Mouse (Mus musculus): ENCODE results near the gene Pde6b. TPM values are rescaled to one million over a fixed set of nuclear protein-coding genes. Genes with fewer than 3 reads are reported as not detected.

Pde6b gene
- polyA plus RNA-seq, 1 experiment from 2014 or later, result 0.22 TPM

- DNase-seq (ENCODE audit: low spot score), result no peak
- TF ChIP-seq CTCF (IDR thresholded peaks at IDR 0.05; ENCODE audit: low read depth), result no peak
- Histone ChIP-seq H3K9me3 (replicated peaks; ENCODE audit: low read length) (no peaks in the 10 kb centered on the region), H3K4me2 (ENCODE audit: low read length) (no peak overlapping the region), H3K4me3 (replicated peaks; ENCODE audit: low read depth, low read length) (no peak overlapping the region), H3K36me3 (ENCODE audit: insufficient read depth, low read length) (no peaks in the 10 kb centered on the region), H3K27ac (no peak overlapping the region), H3K4me1 (replicated peaks; ENCODE audit: insufficient read depth, low read length) (no peaks in the 10 kb centered on the region), H3K27me3 (ENCODE audit: insufficient read depth, low read length) (no peaks in the 10 kb centered on the region), H3K9ac (ENCODE audit: low read depth, low read length) (no peak overlapping the region)
- 85% methylated on average over 4 of the region's 4 CpGs for WGBS
- ATAC-seq (replicated peaks; ENCODE audit: low FRiP score, low read depth), result no peak
Observed at GRCm38 (mm10) chr5:108378346-108378745, 9.8 kb upstream of the Pde6b start.

- 93% methylated on average over 2 of the region's 2 CpGs for WGBS
- no peak overlapping the region for H3K4me3 ChIP-seq (replicated peaks; ENCODE audit: low read depth, low read length)
- TF ChIP-seq CTCF (IDR thresholded peaks at IDR 0.05; ENCODE audit: low read depth), result no peak
- H3K9me3 ChIP-seq (replicated peaks; ENCODE audit: low read length), result no peaks in the 10 kb centered on the region
- no peaks in the 10 kb centered on the region for H3K4me1 ChIP-seq (replicated peaks; ENCODE audit: insufficient read depth, low read length)
- ATAC-seq (replicated peaks; ENCODE audit: low FRiP score, low read depth) (no peak), DNase-seq (ENCODE audit: low spot score) (no peak)
- no peak overlapping the region for H3K4me2 ChIP-seq (ENCODE audit: low read length)
- no peaks in the 10 kb centered on the region for H3K36me3 ChIP-seq (ENCODE audit: insufficient read depth, low read length)
- no peaks in the 10 kb centered on the region for H3K27me3 ChIP-seq (ENCODE audit: insufficient read depth, low read length)
- no peak overlapping the region for H3K9ac ChIP-seq (ENCODE audit: low read depth, low read length)
- H3K27ac ChIP-seq, result no peak overlapping the region
Observed at GRCm38 (mm10) chr5:108385632-108386031, 2.6 kb upstream of the Pde6b start.

GRCm38 (mm10) chr5:108386449-108386848 lies 1.7 kb upstream of the Pde6b start:
- no peak for DNase-seq (ENCODE audit: low spot score)
- no peak overlapping the region for H3K9ac ChIP-seq (ENCODE audit: low read depth, low read length)
- 68% methylated on average over 4 of the region's 4 CpGs for WGBS
- ATAC-seq (replicated peaks; ENCODE audit: low FRiP score, low read depth), result no peak
- H3K4me1 ChIP-seq (replicated peaks; ENCODE audit: insufficient read depth, low read length), result no peaks in the 10 kb centered on the region
- no peak overlapping the region for H3K27ac ChIP-seq
- H3K9me3 ChIP-seq (replicated peaks; ENCODE audit: low read length), result no peaks in the 10 kb centered on the region
- H3K4me2 ChIP-seq (ENCODE audit: low read length), result no peak overlapping the region
- H3K4me3 ChIP-seq (replicated peaks; ENCODE audit: low read depth, low read length), result no peak overlapping the region
- no peaks in the 10 kb centered on the region for H3K27me3 ChIP-seq (ENCODE audit: insufficient read depth, low read length)
- no peaks in the 10 kb centered on the region for H3K36me3 ChIP-seq (ENCODE audit: insufficient read depth, low read length)
- TF ChIP-seq CTCF (IDR thresholded peaks at IDR 0.05; ENCODE audit: low read depth), result no peak

GRCm38 (mm10) chr5:108389744-108390143 lies 1.6 kb downstream of the Pde6b start:
- H3K27ac ChIP-seq, result no peak overlapping the region
- WGBS, result 58% methylated on average over 3 of the region's 3 CpGs
- DNase-seq (ENCODE audit: low spot score) (no peak), ATAC-seq (replicated peaks; ENCODE audit: low FRiP score, low read depth) (no peak)
- no peak overlapping the region for H3K9ac ChIP-seq (ENCODE audit: low read depth, low read length)
- no peaks in the 10 kb centered on the region for H3K9me3 ChIP-seq (replicated peaks; ENCODE audit: low read length)
- H3K4me1 ChIP-seq (replicated peaks; ENCODE audit: insufficient read depth, low read length), result no peaks in the 10 kb centered on the region
- no peaks in the 10 kb centered on the region for H3K27me3 ChIP-seq (ENCODE audit: insufficient read depth, low read length)
- no peak for TF ChIP-seq CTCF (IDR thresholded peaks at IDR 0.05; ENCODE audit: low read depth)
- H3K4me2 ChIP-seq (ENCODE audit: low read length), result no peak overlapping the region
- H3K36me3 ChIP-seq (ENCODE audit: insufficient read depth, low read length), result no peaks in the 10 kb centered on the region
- no peak overlapping the region for H3K4me3 ChIP-seq (replicated peaks; ENCODE audit: low read depth, low read length)

- no peak for TF ChIP-seq CTCF (IDR thresholded peaks at IDR 0.05; ENCODE audit: low read depth)
- no peak for DNase-seq (ENCODE audit: low spot score)
- no peak overlapping the region for H3K9ac ChIP-seq (ENCODE audit: low read depth, low read length)
- whole genome bisulfite sequencing, result 83% methylated on average over 4 of the region's 4 CpGs
- no peaks in the 10 kb centered on the region for H3K9me3 ChIP-seq (replicated peaks; ENCODE audit: low read length)
- no peaks in the 10 kb centered on the region for H3K36me3 ChIP-seq (ENCODE audit: insufficient read depth, low read length)
- no peaks in the 10 kb centered on the region for H3K27me3 ChIP-seq (ENCODE audit: insufficient read depth, low read length)
- no peak overlapping the region for H3K4me3 ChIP-seq (replicated peaks; ENCODE audit: low read depth, low read length)
- ATAC-seq (replicated peaks; ENCODE audit: low FRiP score, low read depth), result no peak
- H3K4me2 ChIP-seq (ENCODE audit: low read length), result no peak overlapping the region
- H3K4me1 ChIP-seq (replicated peaks; ENCODE audit: insufficient read depth, low read length), result no peaks in the 10 kb centered on the region
- H3K27ac ChIP-seq, result no peak overlapping the region
Observed at GRCm38 (mm10) chr5:108403453-108403852, 15.3 kb downstream of the Pde6b start.

- no peak for ATAC-seq (replicated peaks; ENCODE audit: low FRiP score, low read depth)
- Histone ChIP-seq H3K4me3 (replicated peaks; ENCODE audit: low read depth, low read length) (no peak overlapping the region), H3K9me3 (replicated peaks; ENCODE audit: low read length) (no peaks in the 10 kb centered on the region), H3K36me3 (ENCODE audit: insufficient read depth, low read length) (no peaks in the 10 kb centered on the region), H3K27ac (no peak overlapping the region), H3K4me1 (replicated peaks; ENCODE audit: insufficient read depth, low read length) (no peaks in the 10 kb centered on the region), H3K4me2 (ENCODE audit: low read length) (no peak overlapping the region), H3K27me3 (ENCODE audit: insufficient read depth, low read length) (no peaks in the 10 kb centered on the region), H3K9ac (ENCODE audit: low read depth, low read length) (no peak overlapping the region)
- DNase-seq (ENCODE audit: low spot score), result no peak
- WGBS, result 65% methylated on average over 1 of the region's 1 CpGs
- TF ChIP-seq CTCF (IDR thresholded peaks at IDR 0.05; ENCODE audit: low read depth), result no peak
Observed at GRCm38 (mm10) chr5:108405460-108405859, 17.3 kb downstream of the Pde6b start.

GRCm38 (mm10) chr5:108406977-108407376 lies 18.8 kb downstream of the Pde6b start:
- no peak for TF ChIP-seq CTCF (IDR thresholded peaks at IDR 0.05; ENCODE audit: low read depth)
- no peak overlapping the region for H3K27ac ChIP-seq
- no peak overlapping the region for H3K9ac ChIP-seq (ENCODE audit: low read depth, low read length)
- H3K9me3 ChIP-seq (replicated peaks; ENCODE audit: low read length), result no peaks in the 10 kb centered on the region
- DNase-seq (ENCODE audit: low spot score), result no peak
- H3K4me3 ChIP-seq (replicated peaks; ENCODE audit: low read depth, low read length), result no peak overlapping the region
- H3K4me1 ChIP-seq (replicated peaks; ENCODE audit: insufficient read depth, low read length), result no peaks in the 10 kb centered on the region
- ATAC-seq (replicated peaks; ENCODE audit: low FRiP score, low read depth), result no peak
- H3K4me2 ChIP-seq (ENCODE audit: low read length), result no peak overlapping the region
- H3K36me3 ChIP-seq (ENCODE audit: insufficient read depth, low read length), result no peaks in the 10 kb centered on the region
- no peaks in the 10 kb centered on the region for H3K27me3 ChIP-seq (ENCODE audit: insufficient read depth, low read length)
- WGBS, result 87% methylated on average over 2 of the region's 2 CpGs
